Mouse (Mus musculus): ENCODE data around the gene Sept3.
A peak's percentile ranks its signal among the peaks of the same experiment; 100 is the strongest.

Gene Sept3

GRCm38 (mm10) chr15:82339634-82340254 is 65.1 kb downstream of the Sept3 start:
- no peak for DNase-seq (ENCODE audit: low spot score)

- DNase-seq (ENCODE audit: low spot score), result peak; percentile 42
These were observed 65.8 kb downstream of the Sept3 start for GRCm38 (mm10) chr15:82340414-82341035.

GRCm38 (mm10) chr15:82341036-82341501 is 66.4 kb downstream of the Sept3 start:
- DNase-seq (ENCODE audit: low spot score), result peak; percentile 66

GRCm38 (mm10) chr15:82341675-82342542 is 67.2 kb downstream of the Sept3 start:
- peak; percentile 62 for DNase-seq (ENCODE audit: low spot score)

- no peak for DNase-seq (ENCODE audit: low spot score)
These were observed 67.8 kb downstream of the Sept3 start for GRCm38 (mm10) chr15:82342543-82342935.

- peak; percentile 66 for DNase-seq (ENCODE audit: low spot score)
These were observed 68.9 kb downstream of the Sept3 start for GRCm38 (mm10) chr15:82343368-82344287.
